21 mouse cellular contexts compared by ENCODE assay signal in genomic region chr5:57595924-57596323, GRCm38 (mm10).
A peak's percentile ranks its signal among the peaks of the same experiment; 100 is the strongest.
DNase-seq lines count a peak whose midpoint lies in the region; ATAC-seq and TF ChIP-seq lines count a peak whose summit lies in the region.
"Had no signal": no experiment of that assay in that cellular context is flagged by ENCODE, and none has a peak within 500 bp of the region (broad histone marks: within the 10 kb centered on the region; RNA-seq: fewer than 3 reads in every experiment).

No protein-coding gene starts in this region.

- H3K9me3 ChIP-seq in heart, embryonic 11.5 days (replicated peaks; ENCODE audit: control insufficient read depth, low read length) = no peaks in the 10 kb centered on the region
- no peaks in the 10 kb centered on the region for H3K9me3 ChIP-seq in hindbrain, postnatal 0 days (ENCODE audit: low read length)
- H3K9me3 ChIP-seq: forebrain, embryonic 13.5 days; hindbrain, embryonic 15.5 days; limb, embryonic 13.5 days; liver, embryonic 13.5 days had no signal

- 67% methylated on average over 1 of the region's 1 CpGs for WGBS in heart, embryonic 11.5 days (ENCODE audit: insufficient replicate concordance)
- WGBS in hindbrain, postnatal 0 days = 55% methylated on average over 1 of the region's 1 CpGs

- H3K9ac ChIP-seq in heart, embryonic 11.5 days (ENCODE audit: low read depth, low read length) = no peak overlapping the region
- H3K9ac ChIP-seq in hindbrain, postnatal 0 days (replicated peaks; ENCODE audit: low read length) = no peak overlapping the region
- H3K9ac ChIP-seq: forebrain, embryonic 13.5 days; hindbrain, embryonic 15.5 days; limb, embryonic 13.5 days; liver, embryonic 13.5 days had no signal

- H3K27ac ChIP-seq in heart, embryonic 11.5 days (ENCODE audit: low read depth, low read length) = no peak overlapping the region
- H3K27ac ChIP-seq in hindbrain, postnatal 0 days = no peak overlapping the region
- H3K27ac ChIP-seq: forebrain, embryonic 13.5 days; hindbrain, embryonic 15.5 days; limb, embryonic 13.5 days; liver, embryonic 13.5 days; stomach, postnatal 0 days had no signal

- TF ChIP-seq CTCF in brain, embryonic 14.5 days (IDR thresholded peaks at IDR 0.05; ENCODE audit: borderline replicate concordance, extremely low read depth, insufficient read depth, insufficient read length) = no peak
- no peak for TF ChIP-seq CTCF in hindbrain, postnatal 0 days (IDR thresholded peaks at IDR 0.05; ENCODE audit: low read depth)

- ATAC-seq in heart, embryonic 11.5 days (replicated peaks; ENCODE audit: insufficient number of reproducible peaks, low FRiP score, low TSS enrichment) = no peak
- ATAC-seq in hindbrain, postnatal 0 days = no peak
- ATAC-seq: forebrain, embryonic 13.5 days; intestine, embryonic 16.5 days had no signal

- H3K4me3 ChIP-seq in heart, embryonic 11.5 days (ENCODE audit: low read depth, low read length) = no peak overlapping the region
- no peak overlapping the region for H3K4me3 ChIP-seq in hindbrain, postnatal 0 days (ENCODE audit: low read length)
- H3K4me3 ChIP-seq: forebrain, embryonic 13.5 days; hindbrain, embryonic 15.5 days; limb, embryonic 13.5 days; liver, embryonic 13.5 days had no signal

- intact Hi-C loops in left cerebral cortex, postnatal 36 days (cut with DNase I) = no loop called here

- TF ChIP-seq POLR2A in brain, embryonic 14.5 days (IDR thresholded peaks at IDR 0.05; ENCODE audit: borderline replicate concordance, extremely low read depth, insufficient read depth, insufficient read length, poor library complexity, severe bottlenecking) = no peak

- no peaks in the 10 kb centered on the region for H3K4me1 ChIP-seq in heart, embryonic 11.5 days (ENCODE audit: control insufficient read depth, insufficient read depth, low read length)
- no peaks in the 10 kb centered on the region for H3K4me1 ChIP-seq in hindbrain, postnatal 0 days (ENCODE audit: insufficient read depth, low read length)
- H3K4me1 ChIP-seq: forebrain, embryonic 13.5 days; hindbrain, embryonic 15.5 days; liver, embryonic 13.5 days had no signal

- DNase-seq in heart, adult 18-20 months = peak; percentile 2 to 18
- peak; percentile 11 to 26 for DNase-seq in left cerebral cortex, adult 9 months (ENCODE audit: low spot score in 2 of 2)
- DNase-seq in left cerebral cortex, postnatal 36 days (ENCODE audit: low spot score in 2 of 2) = no peak
- DNase-seq in brain, embryonic 14.5 days (ENCODE audit: low read depth) = peak; percentile 1
- peak; percentile 58 for DNase-seq in telencephalon, adult 2 months (ENCODE audit: low read depth, low spot score)
- no peak for DNase-seq in hindbrain, postnatal 0 days (ENCODE audit: low spot score)
- DNase-seq: adrenal gland, postnatal 25 days; cerebellum, adult 11 months; cerebellum, adult 9-11 months; kidney, adult 9 months; kidney, postnatal 14 days; liver, embryonic 13.5 days; lung, adult 2 months; lung, postnatal 14 days had no signal

- no peak overlapping the region for H3K4me2 ChIP-seq in heart, embryonic 11.5 days
- no peak overlapping the region for H3K4me2 ChIP-seq in hindbrain, postnatal 0 days (ENCODE audit: low read depth, low read length)
- H3K4me2 ChIP-seq: forebrain, embryonic 13.5 days; hindbrain, embryonic 15.5 days; limb, embryonic 13.5 days; liver, embryonic 13.5 days; midbrain, embryonic 11.5 days had no signal

- no peaks in the 10 kb centered on the region for H3K27me3 ChIP-seq in heart, embryonic 11.5 days (ENCODE audit: control insufficient read depth, insufficient read depth, low read length)
- no peaks in the 10 kb centered on the region for H3K27me3 ChIP-seq in hindbrain, postnatal 0 days (ENCODE audit: insufficient read depth, low read length)
- H3K27me3 ChIP-seq: forebrain, embryonic 13.5 days; hindbrain, embryonic 15.5 days; limb, embryonic 13.5 days; liver, embryonic 13.5 days had no signal

- no peaks in the 10 kb centered on the region for H3K36me3 ChIP-seq in heart, embryonic 11.5 days (ENCODE audit: control insufficient read depth, insufficient read depth, low read length)
- no peaks in the 10 kb centered on the region for H3K36me3 ChIP-seq in hindbrain, postnatal 0 days (ENCODE audit: insufficient read depth, low read length)
- H3K36me3 ChIP-seq: hindbrain, embryonic 15.5 days; limb, embryonic 13.5 days; liver, embryonic 13.5 days had no signal

Comparison
In these comparisons a context has a peak if more than half of its experiments do, and no peak if none do; other contexts are left out.
1. DNase-seq: peak in heart, adult 18-20 months (2 of 2), left cerebral cortex, adult 9 months (2 of 2), brain, embryonic 14.5 days (single experiment) and telencephalon, adult 2 months (single experiment); none in left cerebral cortex, postnatal 36 days (0 of 2) and hindbrain, postnatal 0 days (single experiment).